Mouse (Mus musculus) bone marrow macrophage, adult 2 months (primary cell): ENCODE data around the gene Astn1.

ENCODE experiments used
- CTCF ChIP-seq: IDR thresholded peaks from 2 replicates; pipeline ENCODE4 v1.5.1; 2012; ENCODE audit warnings: low read depth, mild to moderate bottlenecking, low read length, moderate library complexity
- POLR2A ChIP-seq: IDR thresholded peaks from 2 replicates; pipeline ENCODE4 v1.6.1; 2012; ENCODE audit warnings: mild to moderate bottlenecking, low read depth, low read length, borderline replicate concordance

DNA sequence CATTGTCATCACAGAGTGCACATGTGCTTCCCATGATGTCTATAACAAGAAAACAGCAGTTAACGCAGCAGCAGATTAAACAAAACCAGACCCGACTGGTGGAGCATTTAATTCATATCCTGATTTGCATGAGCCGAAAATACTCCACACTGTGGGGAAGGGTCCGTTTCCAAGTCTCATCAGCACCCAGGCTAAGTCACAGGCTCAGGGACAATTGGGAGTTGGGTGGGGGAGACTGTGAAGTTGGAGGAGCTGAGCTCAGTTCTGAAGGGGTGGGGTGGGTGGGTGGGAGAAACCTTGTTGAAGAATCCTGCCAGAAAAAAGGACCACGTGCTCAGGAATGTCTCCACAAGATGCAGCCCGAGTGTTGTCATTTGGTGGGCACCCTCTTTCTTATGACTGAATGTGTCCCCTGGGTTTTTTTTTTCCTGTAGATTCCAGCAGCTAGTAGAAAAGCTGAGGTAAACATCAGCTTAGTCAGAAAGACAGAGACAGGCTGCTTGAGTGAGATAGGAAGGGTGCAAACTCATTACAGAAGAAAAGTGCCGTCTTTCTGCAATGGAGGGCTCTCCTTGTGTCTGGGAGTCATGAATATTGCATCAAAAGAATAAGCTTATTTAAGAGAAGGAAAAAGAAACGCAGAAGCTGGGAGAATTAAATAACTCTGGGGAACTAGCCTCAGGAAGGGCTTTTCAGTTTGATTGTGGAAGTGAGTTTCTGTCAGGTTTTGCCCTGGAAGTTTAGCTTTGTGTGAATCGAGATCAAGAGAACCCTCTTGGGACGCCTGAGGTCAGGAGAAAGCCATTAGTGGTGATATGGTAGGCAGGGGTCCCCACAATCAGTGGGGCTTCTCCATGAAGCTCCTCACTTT is 44.1 kb downstream of the Astn1 start:
- TF ChIP-seq CTCF: no peak
- TF ChIP-seq POLR2A: no peak
